In the genomic region with DNA sequence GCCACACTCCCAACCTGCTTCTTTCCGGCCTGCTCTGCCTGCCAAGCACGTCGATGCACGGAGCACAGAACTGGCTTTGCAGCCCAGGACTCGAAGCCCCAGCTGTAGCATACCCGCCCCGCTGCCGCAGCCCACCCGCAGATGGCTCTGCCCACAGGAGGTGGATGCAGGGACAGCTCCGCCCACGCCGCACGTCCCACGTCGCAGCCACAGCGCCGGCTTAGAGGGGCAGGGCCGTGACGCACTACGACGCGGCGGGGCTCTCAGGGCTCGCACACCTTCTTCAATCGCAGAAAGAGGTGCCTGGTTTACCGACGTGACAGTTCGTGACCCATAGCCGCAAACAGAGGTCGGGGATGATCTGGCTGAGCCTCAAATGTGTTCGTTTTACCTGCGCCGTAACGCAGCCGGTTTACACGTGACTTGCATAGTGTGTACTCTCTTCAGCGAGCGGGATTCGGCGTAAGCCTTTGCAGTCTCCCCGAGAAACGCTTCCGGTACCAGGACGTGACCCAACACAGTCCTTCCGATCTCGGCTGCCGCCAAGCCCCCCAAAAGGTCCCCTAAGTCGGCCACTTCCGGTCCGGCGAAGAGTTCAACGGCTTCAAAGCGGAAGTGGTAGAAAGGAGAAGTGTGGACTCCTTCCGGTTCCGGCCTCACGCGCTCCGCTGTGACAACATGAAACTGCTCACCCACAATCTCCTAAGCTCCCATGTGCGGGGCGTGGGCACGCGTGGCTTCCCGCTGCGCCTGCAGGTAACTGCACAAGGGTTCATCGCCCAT, we compare ENCODE assay signal across 7 mouse cellular contexts. TPM values are rescaled to one million over a fixed set of nuclear protein-coding genes. Genes with fewer than 3 reads are reported as not detected.
A peak's percentile ranks its signal among the peaks of the same experiment; 100 is the strongest.
DNase-seq lines count a peak whose midpoint lies in the region; ATAC-seq lines count a peak whose summit lies in the region.

A gene (plus strand): TSS at position 192 of the 783 bp plus-strand sequence.
A gene (minus strand): TSS at position 600 of the 783 bp plus-strand sequence.

- H3K4me2 ChIP-seq in midbrain, embryonic 13.5 days (replicated peaks): peak within 1 kb of the TSS; percentile 81

- H3K27me3 ChIP-seq in embryonic facial prominence, embryonic 10.5 days (replicated peaks; ENCODE audit: low read depth, poor library complexity, severe bottlenecking): no peaks in the 10 kb centered on the region
- no peaks in the 10 kb centered on the region for H3K27me3 ChIP-seq in limb, embryonic 10.5 days (ENCODE audit: low read depth, poor library complexity, severe bottlenecking)
- no peaks in the 10 kb centered on the region for H3K27me3 ChIP-seq in midbrain, embryonic 13.5 days

- H3K4me1 ChIP-seq in embryonic facial prominence, embryonic 10.5 days: peaks cover 36% of the 10 kb centered on the region
- peaks cover 32% of the 10 kb centered on the region for H3K4me1 ChIP-seq in limb, embryonic 10.5 days
- peaks cover 36% of the 10 kb centered on the region for H3K4me1 ChIP-seq in midbrain, embryonic 13.5 days (replicated peaks)

- no peaks in the 10 kb centered on the region for H3K9me3 ChIP-seq in embryonic facial prominence, embryonic 10.5 days
- H3K9me3 ChIP-seq in limb, embryonic 10.5 days (replicated peaks): no peaks in the 10 kb centered on the region
- no peaks in the 10 kb centered on the region for H3K9me3 ChIP-seq in midbrain, embryonic 13.5 days

- peak within 1 kb of the TSS; percentile 73 for H3K4me3 ChIP-seq in embryonic facial prominence, embryonic 10.5 days
- H3K4me3 ChIP-seq in limb, embryonic 10.5 days: peak within 1 kb of the TSS; percentile 66
- peak within 1 kb of the TSS; percentile 64 for H3K4me3 ChIP-seq in midbrain, embryonic 13.5 days (replicated peaks)

- peak within 1 kb of the TSS; percentile 94 for H3K27ac ChIP-seq in embryonic facial prominence, embryonic 10.5 days (replicated peaks)
- H3K27ac ChIP-seq in limb, embryonic 10.5 days: peak within 1 kb of the TSS; percentile 89
- peak within 1 kb of the TSS; percentile 95 for H3K27ac ChIP-seq in midbrain, embryonic 13.5 days

- peak; percentile 94 for DNase-seq in adrenal gland, postnatal 10 days
- peak; percentile 92 for DNase-seq in embryonic facial prominence, embryonic 10.5 days (ENCODE audit: low spot score)
- peak; percentile 93 for DNase-seq in kidney, adult 11 months
- DNase-seq in limb, embryonic 10.5 days (ENCODE audit: low spot score): peak; percentile 93
- peak; percentile 75 for DNase-seq in spleen, adult 12 weeks (ENCODE audit: low spot score)

- H3K36me3 ChIP-seq in embryonic facial prominence, embryonic 10.5 days (replicated peaks): peaks cover 63% of the 10 kb centered on the region
- peaks cover 66% of the 10 kb centered on the region for H3K36me3 ChIP-seq in limb, embryonic 10.5 days
- H3K36me3 ChIP-seq in midbrain, embryonic 13.5 days: peaks cover 61% of the 10 kb centered on the region

- WGBS in embryonic facial prominence, embryonic 10.5 days: under 1% methylated on average over 65 of the region's 65 CpGs
- WGBS in limb, embryonic 10.5 days: under 1% methylated on average over 65 of the region's 65 CpGs
- WGBS in midbrain, embryonic 13.5 days: under 1% methylated on average over 65 of the region's 65 CpGs

- ATAC-seq in granulocyte monocyte progenitor cell, adult 5-6 weeks (replicated peaks; ENCODE audit: poor library complexity, severe bottlenecking): peak; percentile 74
- peak; percentile 95 for ATAC-seq in midbrain, embryonic 13.5 days

- H3K9ac ChIP-seq in midbrain, embryonic 13.5 days (replicated peaks): peak within 1 kb of the TSS; percentile 79

RNA-seq across cellular contexts. Expression of the first gene that starts in this region (rescaled TPM):
- 10 to 100 TPM; 53.9 to 70.4 TPM for total RNA-seq in adrenal gland, postnatal 10 days (2021)
- 150 and 168 TPM in 2 replicates for polyA plus RNA-seq in embryonic facial prominence, embryonic 10.5 days (2016; fragmentation: Nextera tagmentation; extraction: Ambion mirVana)
- 149 and 152 TPM in 2 replicates for total RNA-seq in granulocyte monocyte progenitor cell, adult 5-6 weeks (2014; fragmentation: Nextera tagmentation)
- 156 and 160 TPM in 2 replicates for total RNA-seq in granulocyte monocyte progenitor cell, adult 5-6 weeks (2017)
- 157 and 168 TPM in 2 replicates for polyA plus RNA-seq in limb, embryonic 10.5 days (2016; fragmentation: Nextera tagmentation; extraction: Ambion mirVana)
- 136 and 139 TPM in 2 replicates for polyA plus RNA-seq in midbrain, embryonic 13.5 days (2015; fragmentation: Nextera tagmentation; extraction: Ambion mirVana)

RNA-seq across cellular contexts. Expression of the second gene that starts in this region (rescaled TPM):
- total RNA-seq in adrenal gland, postnatal 10 days (2021): 100 to 1,000 TPM; 417 to 451 TPM
- 137 and 140 TPM in 2 replicates for polyA plus RNA-seq in embryonic facial prominence, embryonic 10.5 days (2016; fragmentation: Nextera tagmentation; extraction: Ambion mirVana)
- 352 and 419 TPM in 2 replicates for total RNA-seq in granulocyte monocyte progenitor cell, adult 5-6 weeks (2014; fragmentation: Nextera tagmentation)
- 522 and 534 TPM in 2 replicates for total RNA-seq in granulocyte monocyte progenitor cell, adult 5-6 weeks (2017)
- polyA plus RNA-seq in limb, embryonic 10.5 days (2016; fragmentation: Nextera tagmentation; extraction: Ambion mirVana): 122 and 131 TPM in 2 replicates
- polyA plus RNA-seq in midbrain, embryonic 13.5 days (2015; fragmentation: Nextera tagmentation; extraction: Ambion mirVana): 231 and 236 TPM in 2 replicates

Comparison
In these comparisons a context has a peak if more than half of its experiments do, and no peak if none do; other contexts are left out.
1. Peak in every context shown above with its lines: DNase-seq, ATAC-seq, H3K4me3 ChIP-seq and H3K27ac ChIP-seq.